Mouse (Mus musculus) MEL (cell line): Measurements from ENCODE around the gene Plb1.

Source experiments
- CHD2 ChIP-seq: IDR thresholded peaks from 2 replicates; pipeline ENCODE4 v1.6.1; 2011; ENCODE audit warnings: low read length, improper control_type of control experiment
- CTCF ChIP-seq, 3 experiments: IDR thresholded peaks in 2 of 3; conservative IDR thresholded peaks in 1 of 3; 2 replicates each; pipeline ENCODE4 v1.5.1; 2011 to 2012; ENCODE audit warnings: low read length in 3 of 3, low read depth in 2 of 3, mild to moderate bottlenecking in 2 of 3, improper control_type of control experiment in 1 of 3, inconsistent platforms in 1 of 3, mixed read lengths in 1 of 3, moderate library complexity in 1 of 3; ENCODE audit not compliant: control insufficient read depth in 1 of 3, insufficient read depth in 1 of 3, poor library complexity in 1 of 3, severe bottlenecking in 1 of 3
- MAFK ChIP-seq: IDR thresholded peaks from 2 replicates; pipeline ENCODE4 v1.6.1; 2011; ENCODE audit warnings: low read depth, mild to moderate bottlenecking, low read length, improper control_type of control experiment, borderline replicate concordance
- MAX ChIP-seq: IDR thresholded peaks from 2 replicates; pipeline ENCODE4 v1.6.1; 2011; ENCODE audit warnings: low read length, improper control_type of control experiment
- NRF1 ChIP-seq: IDR thresholded peaks from 2 replicates; pipeline ENCODE4 v1.6.1; 2014; ENCODE audit warnings: low read depth, mild to moderate bottlenecking, inconsistent platforms, low read length, improper control_type of control experiment, moderate library complexity; ENCODE audit not compliant: poor library complexity, insufficient read depth, severe bottlenecking
- SMC3 ChIP-seq: IDR thresholded peaks from 2 replicates; pipeline ENCODE4 v1.6.1; 2011; ENCODE audit warnings: low read depth, low read length, improper control_type of control experiment
- ZC3H11A ChIP-seq: IDR thresholded peaks from 2 replicates; pipeline ENCODE4 v1.6.1; 2012; ENCODE audit warnings: low read depth, mild to moderate bottlenecking, inconsistent platforms, low read length, improper control_type of control experiment

- no peak for TF ChIP-seq MAFK
- no peak for TF ChIP-seq SMC3
- TF ChIP-seq CTCF (IDR thresholded peaks at IDR 0.05 in 2 of 3, conservative IDR thresholded peaks at IDR 0.05 in 1 of 3; ENCODE audit: control insufficient read depth in 1 of 3, insufficient read depth in 1 of 3, low read depth in 2 of 3, low read length in 3 of 3, poor library complexity in 1 of 3, severe bottlenecking in 1 of 3), result no peak
- TF ChIP-seq CHD2, result no peak
- TF ChIP-seq NRF1, result no peak
- no peak for TF ChIP-seq MAX
- no peak for TF ChIP-seq ZC3H11A
These were observed 110.3 kb downstream of the Plb1 start for GRCm38 (mm10) chr5:32342711-32343285.
